Mouse (Mus musculus): Measurements from ENCODE around the gene Slc6a11.

Slc6a11 gene

GRCm38 (mm10) chr6:114261609-114262008, 130.6 kb downstream of the Slc6a11 start:
- DNase-seq (ENCODE audit: extremely low spot score, low read depth, low spot score) = no peak

- DNase-seq (ENCODE audit: extremely low spot score, low read depth, low spot score) = no peak
These were observed 133.0 kb downstream of the Slc6a11 start for GRCm38 (mm10) chr6:114264010-114264409.

GRCm38 (mm10) chr6:114264426-114264825, 133.4 kb downstream of the Slc6a11 start:
- DNase-seq (ENCODE audit: extremely low spot score, low read depth, low spot score) = no peak

- no peak for DNase-seq (ENCODE audit: extremely low spot score, low read depth, low spot score)
These were observed 135.2 kb downstream of the Slc6a11 start for GRCm38 (mm10) chr6:114266273-114266672.

GRCm38 (mm10) chr6:114267979-114268378, 136.9 kb downstream of the Slc6a11 start:
- no peak for DNase-seq (ENCODE audit: extremely low spot score, low read depth, low spot score)

- no peak for DNase-seq (ENCODE audit: extremely low spot score, low read depth, low spot score)
These were observed 138.5 kb downstream of the Slc6a11 start for GRCm38 (mm10) chr6:114269589-114269988.

- no peak for DNase-seq (ENCODE audit: extremely low spot score, low read depth, low spot score)
These were observed 139.8 kb downstream of the Slc6a11 start for GRCm38 (mm10) chr6:114270799-114271198.

- no peak for DNase-seq (ENCODE audit: extremely low spot score, low read depth, low spot score)
These were observed 141.2 kb downstream of the Slc6a11 start for GRCm38 (mm10) chr6:114272279-114272678.

- no peak for DNase-seq (ENCODE audit: extremely low spot score, low read depth, low spot score)
These were observed 143.1 kb downstream of the Slc6a11 start for GRCm38 (mm10) chr6:114273997-114274728.

GRCm38 (mm10) chr6:114275800-114276199, 144.8 kb downstream of the Slc6a11 start:
- DNase-seq (ENCODE audit: extremely low spot score, low read depth, low spot score) = no peak

GRCm38 (mm10) chr6:114282469-114283277, 151.6 kb downstream of the Slc6a11 start, which contains the start of gene Slc6a1:
Gene Slc6a1, plus strand, starts transcription at chr6:114282635.
- DNase-seq (ENCODE audit: extremely low spot score, low read depth, low spot score) = no peak

- no peak for DNase-seq (ENCODE audit: extremely low spot score, low read depth, low spot score)
These were observed 152.3 kb downstream of the Slc6a11 start for GRCm38 (mm10) chr6:114283278-114283770.

GRCm38 (mm10) chr6:114283927-114284703, 153.1 kb downstream of the Slc6a11 start:
- no peak for DNase-seq (ENCODE audit: extremely low spot score, low read depth, low spot score)

GRCm38 (mm10) chr6:114285424-114285823, 154.4 kb downstream of the Slc6a11 start:
- no peak for DNase-seq (ENCODE audit: extremely low spot score, low read depth, low spot score)

- DNase-seq (ENCODE audit: extremely low spot score, low read depth, low spot score) = no peak
These were observed 158.1 kb downstream of the Slc6a11 start for GRCm38 (mm10) chr6:114289106-114289505.

- DNase-seq (ENCODE audit: extremely low spot score, low read depth, low spot score) = no peak
These were observed 159.1 kb downstream of the Slc6a11 start for GRCm38 (mm10) chr6:114290184-114290583.

GRCm38 (mm10) chr6:114290929-114291328, 159.9 kb downstream of the Slc6a11 start:
- no peak for DNase-seq (ENCODE audit: extremely low spot score, low read depth, low spot score)

- no peak for DNase-seq (ENCODE audit: extremely low spot score, low read depth, low spot score)
These were observed 160.4 kb downstream of the Slc6a11 start for GRCm38 (mm10) chr6:114291396-114291795.

- DNase-seq (ENCODE audit: extremely low spot score, low read depth, low spot score) = no peak
These were observed 162.5 kb downstream of the Slc6a11 start for GRCm38 (mm10) chr6:114293511-114293910.

GRCm38 (mm10) chr6:114295086-114295485, 164.0 kb downstream of the Slc6a11 start:
- no peak for DNase-seq (ENCODE audit: extremely low spot score, low read depth, low spot score)
